8 mouse cellular contexts compared by ENCODE assay signal in the genomic region with DNA sequence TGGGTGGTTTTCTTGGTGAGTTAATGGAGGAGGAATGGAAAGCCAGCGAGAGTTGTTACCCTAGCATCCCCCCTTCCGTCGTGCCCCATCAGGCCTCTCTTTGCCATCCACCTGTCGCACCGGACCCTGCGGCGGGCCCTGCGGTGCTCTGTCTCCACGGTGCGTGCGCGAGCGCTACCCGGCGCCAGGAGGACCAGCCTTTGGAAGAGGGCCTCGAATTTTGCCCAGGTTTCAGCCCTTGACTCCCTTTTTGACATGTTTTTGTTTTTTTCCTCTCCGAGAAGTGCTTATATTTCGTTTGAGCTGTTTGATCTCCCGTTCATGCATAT. TPM values are rescaled to one million over a fixed set of nuclear protein-coding genes. Genes with fewer than 3 reads are reported as not detected.
A peak's percentile ranks its signal among the peaks of the same experiment; 100 is the strongest.
DNase-seq lines count a peak whose midpoint lies in the region; ATAC-seq lines count a peak whose summit lies in the region.

No protein-coding gene starts in this region.

- under 1% methylated on average over 19 of the region's 19 CpGs for WGBS in forebrain, embryonic 14.5 days
- under 1% methylated on average over 19 of the region's 19 CpGs for WGBS in liver, embryonic 16.5 days (ENCODE audit: insufficient replicate concordance)

- no peaks in the 10 kb centered on the region for H3K27me3 ChIP-seq in forebrain, embryonic 14.5 days (replicated peaks; ENCODE audit: control insufficient read depth, insufficient read depth, low read length)
- no peaks in the 10 kb centered on the region for H3K27me3 ChIP-seq in liver, embryonic 16.5 days (ENCODE audit: control insufficient read depth, insufficient read depth, low read depth, low read length)

- ATAC-seq in frontal cortex, adult (ENCODE audit: low TSS enrichment), result peak; percentile 84
- peak; percentile 63 for ATAC-seq in CD4-positive, CD25-positive, alpha-beta regulatory T cell, adult 4 months
- peak; percentile 91 for ATAC-seq in forebrain, embryonic 14.5 days
- peak; percentile 81 for ATAC-seq in liver, embryonic 16.5 days (ENCODE audit: low read depth)

- H3K9ac ChIP-seq in forebrain, embryonic 14.5 days (ENCODE audit: low read length), result peak overlapping the region; percentile 81
- H3K9ac ChIP-seq in liver, embryonic 16.5 days (ENCODE audit: low read depth, low read length), result peak overlapping the region; percentile 47

- no peaks in the 10 kb centered on the region for H3K9me3 ChIP-seq in forebrain, embryonic 14.5 days (replicated peaks; ENCODE audit: control insufficient read depth, low read length)
- no peaks in the 10 kb centered on the region for H3K9me3 ChIP-seq in liver, embryonic 16.5 days (replicated peaks; ENCODE audit: control insufficient read depth, low read length)

- H3K36me3 ChIP-seq in forebrain, embryonic 14.5 days (ENCODE audit: control insufficient read depth, insufficient read depth, low read length), result no peaks in the 10 kb centered on the region
- H3K36me3 ChIP-seq in liver, embryonic 16.5 days (ENCODE audit: control insufficient read depth, insufficient read depth), result no peaks in the 10 kb centered on the region

- peak overlapping the region; percentile 58 for H3K4me3 ChIP-seq in forebrain, embryonic 14.5 days (ENCODE audit: low read depth, low read length)
- H3K4me3 ChIP-seq in liver, embryonic 16.5 days (ENCODE audit: low read depth, low read length), result peak overlapping the region; percentile 62

- peaks cover 7% of the 10 kb centered on the region for H3K4me1 ChIP-seq in forebrain, embryonic 14.5 days (ENCODE audit: control insufficient read depth, insufficient read depth, low read length)
- peaks cover 9% of the 10 kb centered on the region for H3K4me1 ChIP-seq in liver, embryonic 16.5 days (ENCODE audit: control insufficient read depth, low read depth, low read length)

- peak overlapping the region; percentile 79 for H3K27ac ChIP-seq in forebrain, embryonic 14.5 days (ENCODE audit: low read depth, low read length)
- H3K27ac ChIP-seq in liver, embryonic 16.5 days (ENCODE audit: low read length), result no peak overlapping the region

- peak overlapping the region; percentile 68 for H3K4me2 ChIP-seq in forebrain, embryonic 14.5 days (ENCODE audit: low read length)
- H3K4me2 ChIP-seq in liver, embryonic 16.5 days (ENCODE audit: low read depth, low read length), result peak overlapping the region; percentile 77

- no peak for DNase-seq in frontal cortex, postnatal 25 days (ENCODE audit: low spot score in 2 of 2)
- DNase-seq in forebrain, embryonic 14.5 days (ENCODE audit: low spot score), result no peak
- DNase-seq in ovary, postnatal 10 days (ENCODE audit: low spot score), result no peak
- no peak for DNase-seq in gastrocnemius, postnatal 10 days
- DNase-seq in right cerebral cortex, postnatal 36 days (ENCODE audit: low spot score in 2 of 2), result no peak

RNA-seq across cellular contexts. Expression of a gene that starts 0.3 kb away (rescaled TPM):
- polyA plus RNA-seq in CD4-positive, CD25-positive, alpha-beta regulatory T cell, adult 4 months (2017; shearing (Covaris generic)), result 1 to 10 TPM; 2.5 to 4.9 TPM
- 27.2 and 29.5 TPM in 2 replicates for polyA plus RNA-seq in forebrain, embryonic 14.5 days (2014; fragmentation: Nextera tagmentation; extraction: Ambion mirVana)
- 1.4 and 1.6 TPM in 2 replicates for polyA plus RNA-seq in liver, embryonic 16.5 days (2015; fragmentation: Nextera tagmentation; extraction: Ambion mirVana)
- 1 to 10 TPM; 2.9 to 4.1 TPM for total RNA-seq in gastrocnemius, postnatal 10 days (2021)

RNA-seq across cellular contexts. Expression of a gene that starts 0.6 kb away (rescaled TPM):
- polyA plus RNA-seq in CD4-positive, CD25-positive, alpha-beta regulatory T cell, adult 4 months (2017; shearing (Covaris generic)), result under 1 TPM in 1 of 2 experiments, not detected in 1; 0.63 TPM
- 2.8 and 3.3 TPM in 2 replicates for polyA plus RNA-seq in forebrain, embryonic 14.5 days (2014; fragmentation: Nextera tagmentation; extraction: Ambion mirVana)
- polyA plus RNA-seq in liver, embryonic 16.5 days (2015; fragmentation: Nextera tagmentation; extraction: Ambion mirVana), result not detected in 2 replicates
- total RNA-seq in gastrocnemius, postnatal 10 days (2021), result 1 to 10 TPM; 4.1 to 5.3 TPM
